Mouse (Mus musculus) small intestine, adult 2 months (tissue): Measurements from ENCODE around the gene Rbbp9. TPM values are rescaled to one million over a fixed set of nuclear protein-coding genes. Genes with fewer than 3 reads are reported as not detected.

Source experiments
- H3K27ac ChIP-seq: fragments of 200-500 bp; 2 replicates; pipeline ENCODE4 v1.5.1; 2012; ENCODE audit warnings: low read depth, low read length, control low read depth, inconsistent platforms; ENCODE audit not compliant: insufficient read depth
- H3K27me3 ChIP-seq: fragments of 200-500 bp; 2 replicates; pipeline ENCODE4 v1.6.1; 2012; ENCODE audit warnings: mild to moderate bottlenecking, moderate library complexity, low read length, inconsistent platforms; ENCODE audit not compliant: control insufficient read depth, insufficient read depth
- H3K36me3 ChIP-seq: fragments of 200-500 bp; 2 replicates; pipeline ENCODE4 v1.6.1; 2012; ENCODE audit warnings: mild to moderate bottlenecking, low read length, control low read depth, inconsistent platforms; ENCODE audit not compliant: control insufficient read depth, insufficient read depth
- H3K4me1 ChIP-seq: fragments of 200-500 bp; 2 replicates; pipeline ENCODE4 v1.6.1; 2012; ENCODE audit warnings: low read length, inconsistent platforms, mixed read lengths; ENCODE audit not compliant: control insufficient read depth, insufficient read depth, insufficient read length
- H3K4me3 ChIP-seq: fragments of 200-500 bp; 2 replicates; pipeline ENCODE4 v1.5.1; 2012; ENCODE audit warnings: low read depth, mild to moderate bottlenecking, control low read depth, inconsistent platforms, low read length, moderate library complexity
- CTCF ChIP-seq: fragments of 200-500 bp; IDR thresholded peaks from 2 replicates; pipeline ENCODE4 v1.5.1; 2012; ENCODE audit warnings: low read depth, mild to moderate bottlenecking, control low read depth, inconsistent platforms, low read length, moderate library complexity, mixed read lengths; ENCODE audit not compliant: insufficient replicate concordance, insufficient read length; ENCODE audit errors: extremely low read depth
- POLR2A ChIP-seq: fragments of 200-500 bp; IDR thresholded peaks from 2 replicates; pipeline ENCODE4 v1.6.1; 2012; ENCODE audit warnings: low read depth, mild to moderate bottlenecking, control low read depth, inconsistent platforms, low read length, moderate library complexity
- WGBS: fragments of 180-500 bp; shearing (Covaris S2); methylation state at CpG from one replicate; pipeline ENCODE4 v1.1.7; 2018; 5-methylcytosine and 5-hydroxymethylcytosine counted together
- polyA plus RNA-seq: library from polyadenylated mRNA; depleted of rRNA; stranded (reverse); fragments of >200 nt; gene quantifications from 2 replicates; pipeline ENCODE4 v1.2.3, GENCODE M21; 2012; rRNA removed

The Rbbp9 gene
- polyA plus RNA-seq, 1 experiment = 4.7 TPM

- H3K27me3 ChIP-seq = no peaks in the 10 kb centered on the region; the same call in 1 of the 2 replicates
- H3K4me3 ChIP-seq = no peak overlapping the region
- H3K27ac ChIP-seq = no peak overlapping the region
- no peak for TF ChIP-seq CTCF
- TF ChIP-seq POLR2A = no peak
- 81% methylated on average over 3 of the region's 3 CpGs for WGBS
- H3K4me1 ChIP-seq = no peaks in the 10 kb centered on the region
- H3K36me3 ChIP-seq = no peaks in the 10 kb centered on the region
Observed at GRCm38 (mm10) chr2:144514619-144515018, 36.0 kb downstream of the Rbbp9 start.

DNA sequence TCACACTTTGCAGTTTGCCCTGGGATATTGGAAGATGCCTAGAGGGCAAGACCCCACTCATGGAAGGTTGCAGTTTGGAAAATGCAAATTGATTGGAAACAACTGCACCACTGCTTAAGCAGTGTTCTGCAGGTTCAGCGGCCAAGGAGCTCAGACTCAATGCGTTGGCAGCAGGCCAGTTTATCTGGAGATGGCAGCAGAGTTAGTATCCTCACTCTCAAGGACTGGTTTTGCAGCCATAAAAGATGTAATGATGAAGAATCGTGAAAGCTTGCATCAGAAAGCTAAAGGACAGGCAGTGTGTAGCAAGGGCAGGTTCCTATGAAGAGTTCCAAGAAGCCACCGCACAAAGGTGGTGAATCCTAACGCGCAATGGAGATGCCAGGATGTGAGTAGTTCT is 48.5 kb downstream of the Rbbp9 start:
- no peaks in the 10 kb centered on the region for H3K36me3 ChIP-seq
- no peak overlapping the region for H3K4me3 ChIP-seq
- no peaks in the 10 kb centered on the region for H3K27me3 ChIP-seq
- no peak overlapping the region for H3K27ac ChIP-seq
- H3K4me1 ChIP-seq = no peaks in the 10 kb centered on the region
- WGBS = 69% methylated on average over 6 of the region's 6 CpGs
- TF ChIP-seq POLR2A = no peak
- TF ChIP-seq CTCF = no peak

Other genes starting within 250 kb of the Rbbp9 start
- 34.2 and 51.5 TPM in 2 replicates for gene Ovol2, start 218.7 kb downstream of the Rbbp9 start, polyA plus RNA-seq
- 16.8 and 28.1 TPM in 2 replicates for gene Kat14, start 181.9 kb downstream of the Rbbp9 start, polyA plus RNA-seq
- not detected in 2 replicates for gene Pet117, start 181.9 kb downstream of the Rbbp9 start, polyA plus RNA-seq
- gene Dzank1, start 23.5 kb downstream of the Rbbp9 start, polyA plus RNA-seq = 0.08 and 0.11 TPM in 2 replicates
- gene Polr3f, start 23.2 kb downstream of the Rbbp9 start, polyA plus RNA-seq = 1.5 and 2.1 TPM in 2 replicates
- 25.5 and 36.5 TPM in 2 replicates for gene Sec23b, start 5.4 kb upstream of the Rbbp9 start, polyA plus RNA-seq
- gene Smim26, start 43.2 kb upstream of the Rbbp9 start, polyA plus RNA-seq = 1.4 and 1.8 TPM in 2 replicates
- gene Dtd1, start 49.0 kb upstream of the Rbbp9 start, polyA plus RNA-seq = 2.7 and 3.8 TPM in 2 replicates